18 mouse cellular contexts compared by ENCODE assay signal in the genomic region with DNA sequence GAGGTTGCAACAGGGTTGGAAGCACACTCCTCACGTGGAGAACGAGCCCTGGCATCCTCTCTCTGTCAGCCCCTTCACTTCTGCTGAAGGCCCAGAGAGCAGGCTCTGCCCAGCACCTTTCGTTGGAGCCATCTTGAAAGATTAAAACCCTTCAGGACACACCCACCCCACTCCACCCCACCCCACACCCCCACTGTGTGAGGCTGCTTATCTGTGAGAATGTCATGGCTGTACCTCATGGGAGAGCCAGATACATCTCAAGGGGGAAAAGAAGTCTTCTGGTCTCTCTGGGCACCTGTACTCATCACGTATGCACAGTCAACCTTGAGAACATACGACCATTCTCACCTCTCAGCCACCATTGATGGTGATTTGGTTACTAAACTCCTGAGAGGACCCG.
"Had no signal": no experiment of that assay in that cellular context is flagged by ENCODE, and none has a peak within 500 bp of the region (broad histone marks: within the 10 kb centered on the region; RNA-seq: fewer than 3 reads in every experiment).

No protein-coding gene starts in this region.

- H3K9ac ChIP-seq: intestine, embryonic 15.5 days; kidney, embryonic 15.5 days; liver, embryonic 15.5 days; lung, embryonic 14.5 days; midbrain, embryonic 12.5 days; midbrain, embryonic 15.5 days; neural tube, embryonic 13.5 days; stomach, embryonic 15.5 days had no signal

- H3K4me1 ChIP-seq: intestine, embryonic 15.5 days; kidney, embryonic 15.5 days; liver, embryonic 15.5 days; midbrain, embryonic 12.5 days; midbrain, embryonic 15.5 days; neural tube, embryonic 13.5 days; stomach, embryonic 15.5 days had no signal

- H3K36me3 ChIP-seq: intestine, embryonic 15.5 days; liver, embryonic 15.5 days; midbrain, embryonic 15.5 days; neural tube, embryonic 13.5 days; stomach, embryonic 15.5 days had no signal

- ATAC-seq: intestine, embryonic 15.5 days; lung, postnatal 0 days; midbrain, embryonic 15.5 days had no signal

- H3K27ac ChIP-seq: intestine, embryonic 15.5 days; kidney, embryonic 15.5 days; liver, embryonic 15.5 days; macrophage; midbrain, embryonic 12.5 days; midbrain, embryonic 15.5 days; neural tube, embryonic 13.5 days; stomach, embryonic 15.5 days had no signal

- H3K4me3 ChIP-seq: intestine, embryonic 15.5 days; kidney, embryonic 15.5 days; liver, embryonic 15.5 days; midbrain, embryonic 12.5 days; midbrain, embryonic 15.5 days; neural tube, embryonic 13.5 days; stomach, embryonic 15.5 days had no signal

- H3K9me3 ChIP-seq: intestine, embryonic 15.5 days; kidney, embryonic 15.5 days; liver, embryonic 15.5 days; midbrain, embryonic 12.5 days; midbrain, embryonic 15.5 days; stomach, embryonic 15.5 days had no signal

- H3K4me2 ChIP-seq: intestine, embryonic 15.5 days; kidney, embryonic 15.5 days; liver, embryonic 15.5 days; lung, embryonic 14.5 days; midbrain, embryonic 12.5 days; midbrain, embryonic 15.5 days; neural tube, embryonic 13.5 days; stomach, embryonic 15.5 days had no signal

- DNase-seq: kidney, adult 11 months; kidney, adult 8-10 months; kidney, postnatal 10 days; kidney, postnatal 36 days; lung, embryonic 14.5 days; retina, postnatal 1 day; right cerebral cortex, postnatal 25 days; spleen, adult 18-20 months; thymus, postnatal 25 days had no signal

- H3K27me3 ChIP-seq: intestine, embryonic 15.5 days; kidney, embryonic 15.5 days; liver, embryonic 15.5 days; midbrain, embryonic 12.5 days; midbrain, embryonic 15.5 days; neural tube, embryonic 13.5 days; stomach, embryonic 15.5 days had no signal
